Mouse (Mus musculus) left cerebral cortex, postnatal 4 days (tissue): ENCODE data around the gene Trim47. TPM values are rescaled to one million over a fixed set of nuclear protein-coding genes. Genes with fewer than 3 reads are reported as not detected.
"Not testable (repeated sequence)": the region's sequence is repeated elsewhere in the genome, so short reads cannot be mapped to it uniquely, and the experiment has no call there.

Experiments used
- DNase-seq: peaks from one replicate; pipeline ENCODE4 v3.0.0-alpha.2; 2022
- intact Hi-C: fragments of 180-260 bp; cut with DNase I; formaldehyde crosslinking; loops from one replicate; pipeline ENCODE4 v1.15.1; 2025
- total RNA-seq, 2 experiments: library from RNA; stranded (reverse); gene quantifications; 2 replicates each; pipeline ENCODE4 v1.2.3; 2021

Gene Trim47
- total RNA-seq, 2 experiments from 2014 or later = 9.2 to 9.3 TPM

- intact Hi-C loops = no loop called here
- peak; percentile 88 for DNase-seq
Measured at GRCm38 (mm10) chr11:116138468-116139138, 11.6 kb upstream of the Trim47 start, which contains the start of gene Mrpl38. Gene Mrpl38 (minus strand): TSS chr11:116138868.

- intact Hi-C loops = no loop called here
- DNase-seq = no peak
Measured at GRCm38 (mm10) chr11:116138096-116138467, 11.1 kb upstream of the Trim47 start.

GRCm38 (mm10) chr11:116134171-116134570 is 7.2 kb upstream of the Trim47 start:
- no peak for DNase-seq
- intact Hi-C loops = loop anchor here (5.0 kb wide), 1 partner anchor 47 kb away; the partner anchor contains the start of gene Wbp2

DNA sequence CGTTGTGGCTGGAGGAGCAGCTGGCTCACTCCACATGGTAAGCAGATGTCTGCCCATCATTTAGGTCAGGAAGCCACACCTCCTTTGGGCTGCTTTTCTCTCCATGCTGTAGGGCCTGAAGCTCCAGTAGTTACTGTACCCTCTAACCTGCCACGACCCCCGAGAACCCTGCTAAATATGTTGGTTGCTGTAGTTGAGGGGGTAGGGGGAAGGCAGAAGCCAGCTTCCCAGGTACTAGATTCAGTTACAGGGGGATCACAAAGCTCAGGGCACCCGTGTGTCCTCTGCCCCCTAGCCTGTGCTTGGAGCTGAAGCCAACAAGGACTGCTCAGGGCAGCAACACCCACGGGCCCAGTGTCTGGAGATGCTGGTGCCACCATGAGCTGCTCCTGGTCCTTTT is 6.5 kb upstream of the Trim47 start:
- DNase-seq = no peak
- intact Hi-C loops = loop anchor here (5.0 kb wide), 1 partner anchor 46 kb away; the partner anchor contains the start of gene Wbp2

DNA sequence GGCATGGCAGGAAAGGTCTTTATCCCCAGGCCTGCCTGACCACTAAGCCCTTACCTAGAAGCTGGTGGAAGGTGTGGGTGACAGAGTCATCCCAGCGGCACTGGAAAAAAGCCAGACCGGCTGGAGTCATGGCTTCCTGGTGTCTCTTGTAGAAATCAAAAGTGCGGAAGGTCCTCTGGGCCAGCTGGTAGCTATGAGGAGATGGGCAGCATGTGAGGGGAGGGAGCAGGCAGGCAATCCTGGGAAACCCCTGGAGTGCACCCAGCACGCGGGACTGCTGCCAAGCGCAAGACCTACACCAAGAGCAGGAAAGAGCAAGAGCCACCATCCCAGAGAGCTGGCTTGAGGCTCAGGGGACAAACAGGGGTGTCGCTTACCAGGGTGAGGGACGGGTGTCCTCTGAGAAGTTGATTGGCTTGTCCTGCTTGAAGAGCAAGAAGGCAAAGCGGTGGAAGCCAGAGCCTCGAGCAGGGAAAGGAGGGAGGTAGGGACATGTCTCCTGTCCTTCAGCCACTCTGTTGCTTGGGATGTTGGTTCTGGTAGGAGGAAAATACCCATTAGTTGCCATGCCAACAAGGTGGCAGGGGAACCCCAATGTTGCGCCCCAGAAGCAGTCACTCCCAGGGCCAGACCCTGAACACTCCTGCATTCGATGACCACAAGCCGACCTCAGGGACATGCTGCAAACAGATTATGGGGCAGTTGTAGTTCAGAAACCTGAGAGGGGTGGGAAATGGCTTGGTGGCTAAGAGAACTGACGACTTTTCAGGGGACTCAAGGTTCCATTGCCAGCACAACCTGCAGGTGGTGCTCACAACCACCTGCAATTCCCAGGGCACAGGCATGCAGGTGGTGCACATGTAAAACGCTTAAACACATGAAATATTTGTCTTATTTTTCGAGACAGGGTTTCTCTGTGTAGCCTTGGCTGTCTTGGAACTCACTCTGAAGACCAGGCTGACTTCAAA is 5.6 kb upstream of the Trim47 start:
- intact Hi-C loops = loop anchor here (5.0 kb wide), 1 partner anchor 45 kb away; the partner anchor contains the start of gene Wbp2
- DNase-seq = no peak

- intact Hi-C loops = loop anchor here (5.0 kb wide), 1 partner anchor 44 kb away; the partner anchor contains the start of gene Wbp2
Measured at GRCm38 (mm10) chr11:116131349-116132170, 4.5 kb upstream of the Trim47 start.

GRCm38 (mm10) chr11:116130488-116131205 is 3.6 kb upstream of the Trim47 start, which contains the start of gene Trim65:
Gene Trim65 (minus strand): TSS chr11:116131128.
- peak; percentile 90 for DNase-seq
- intact Hi-C loops = loop anchor here (5.0 kb wide), 1 partner anchor 43 kb away; the partner anchor contains the start of gene Wbp2

More at GRCm38 (mm10) chr11:116131349-116132170, 4.5 kb upstream of the Trim47 start:
- DNase-seq = no peak

DNA sequence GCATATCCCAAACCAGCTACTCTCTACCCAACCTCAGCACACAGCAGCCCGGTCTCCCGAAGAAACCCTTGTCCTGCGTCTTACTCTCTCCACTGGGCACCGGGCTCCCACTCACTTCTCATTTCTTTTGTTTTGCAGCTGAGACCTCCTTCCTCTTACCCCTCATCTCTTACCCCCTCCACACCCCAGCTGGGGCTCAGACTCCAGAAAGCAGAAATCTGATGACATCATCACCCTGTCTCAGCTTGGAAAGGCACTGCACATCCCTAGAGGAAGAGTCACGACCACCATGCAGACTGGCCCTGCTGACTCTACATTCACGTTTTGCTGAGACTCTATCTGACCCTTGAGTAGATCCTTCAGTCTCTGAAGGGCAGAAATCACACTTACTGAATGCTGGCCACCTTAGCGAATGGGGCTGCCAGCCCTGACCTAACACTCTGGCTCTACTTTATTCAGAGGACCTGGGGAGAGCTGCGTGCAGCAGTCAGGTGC is 3.0 kb upstream of the Trim47 start:
- DNase-seq = no peak
- intact Hi-C loops = loop anchor here (5.0 to 10.0 kb wide), 2 partner anchors 43 to 95 kb away; partner anchors contain the start of genes Unk and Wbp2

DNA sequence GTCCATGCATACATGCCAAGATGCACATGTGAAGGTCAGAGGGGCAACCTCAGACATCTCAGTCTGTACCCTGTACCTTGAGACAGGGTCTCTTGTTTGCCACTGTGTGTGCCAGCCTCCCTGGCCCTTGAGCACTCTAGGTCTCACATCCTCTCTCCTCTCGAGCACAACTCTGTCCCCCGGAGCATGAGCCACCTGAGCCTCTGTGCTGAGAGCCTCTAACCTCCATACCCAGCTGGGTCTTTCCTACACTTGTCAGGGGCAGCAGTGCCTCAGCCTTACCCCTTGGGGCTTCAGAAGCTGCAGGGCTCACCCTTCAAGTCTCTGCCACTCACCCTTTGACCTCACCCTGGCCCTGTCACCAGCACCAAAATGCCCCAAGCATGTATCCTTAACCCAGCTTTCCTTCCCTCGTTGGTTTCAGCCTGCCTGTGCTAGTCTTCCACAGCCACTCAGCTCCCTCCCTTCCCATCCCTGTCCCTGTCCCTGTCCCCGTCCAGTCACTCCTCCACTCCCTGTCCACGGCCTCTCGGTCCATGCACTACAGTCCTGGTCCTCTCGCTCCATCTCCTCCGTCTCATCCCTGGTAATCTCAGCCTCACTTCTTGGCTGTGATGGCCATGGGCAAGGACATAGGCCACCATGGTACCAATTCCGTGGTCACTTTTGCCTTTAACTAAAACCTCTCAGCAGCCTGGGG is 2.2 kb upstream of the Trim47 start:
- DNase-seq = no peak
- intact Hi-C loops = loop anchor here (10.0 kb wide), 1 partner anchor 94 kb away; the partner anchor contains the start of gene Unk

GRCm38 (mm10) chr11:116127986-116128385 is 976 bp upstream of the Trim47 start:
- intact Hi-C loops = loop anchor here (10.0 kb wide), 1 partner anchor 93 kb away; the partner anchor contains the start of gene Unk

GRCm38 (mm10) chr11:116126261-116126660 is 749 bp downstream of the Trim47 start:
- intact Hi-C loops = loop anchor here (10.0 kb wide), 1 partner anchor 91 kb away; the partner anchor contains the start of gene Unk
- DNase-seq = no peak

More at GRCm38 (mm10) chr11:116127986-116128385, 976 bp upstream of the Trim47 start:
- DNase-seq = peak; percentile 87

DNA sequence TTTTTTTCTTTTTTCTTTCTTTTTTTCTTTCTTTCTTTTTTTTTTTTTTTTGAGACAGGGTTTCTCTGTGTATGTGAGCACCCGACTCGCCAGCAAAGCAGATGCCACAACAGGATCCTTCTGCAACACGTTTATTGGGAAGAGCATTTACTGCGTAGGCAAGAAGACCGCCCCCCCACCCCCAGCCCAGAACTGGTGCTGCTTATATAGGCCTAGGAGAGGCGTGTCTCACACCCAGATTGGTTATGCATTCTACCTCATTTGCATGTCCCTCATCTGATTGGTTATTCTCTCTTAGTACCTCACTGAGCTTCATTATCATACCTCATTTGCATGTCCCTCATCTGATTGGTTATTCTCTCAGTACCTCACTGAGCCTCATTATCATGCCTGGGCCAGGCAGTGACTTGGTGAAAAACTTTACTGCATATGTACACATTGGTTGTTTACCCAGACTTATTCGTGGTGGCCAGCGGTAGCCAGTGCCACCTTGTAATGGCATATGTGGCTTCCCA is 5.2 kb downstream of the Trim47 start:
- intact Hi-C loops = loop anchor here (10.0 kb wide), 1 partner anchor 87 kb away; the partner anchor contains the start of gene Unk
- not testable (repeated sequence) for DNase-seq

DNA sequence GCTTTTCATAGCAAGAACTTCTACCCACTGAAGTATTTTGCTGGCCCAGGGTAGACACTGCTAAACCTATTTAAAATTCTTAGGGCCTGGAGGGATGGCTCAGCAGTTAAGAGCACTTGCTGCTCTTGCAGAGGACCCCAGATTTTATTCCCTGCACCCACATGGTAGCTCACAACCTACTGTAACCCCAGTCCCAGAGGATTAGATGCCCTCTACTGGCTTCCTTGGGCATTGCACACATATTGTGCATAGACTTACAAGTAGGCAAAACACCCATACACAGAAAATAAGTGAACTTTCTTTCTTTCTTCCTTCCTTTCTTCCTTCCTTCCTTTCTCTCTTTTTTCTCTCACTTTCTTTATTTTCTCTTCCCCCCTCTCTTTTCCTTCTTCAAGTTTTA is 9.2 kb downstream of the Trim47 start:
- DNase-seq = no peak
- intact Hi-C loops = no loop called here

DNA sequence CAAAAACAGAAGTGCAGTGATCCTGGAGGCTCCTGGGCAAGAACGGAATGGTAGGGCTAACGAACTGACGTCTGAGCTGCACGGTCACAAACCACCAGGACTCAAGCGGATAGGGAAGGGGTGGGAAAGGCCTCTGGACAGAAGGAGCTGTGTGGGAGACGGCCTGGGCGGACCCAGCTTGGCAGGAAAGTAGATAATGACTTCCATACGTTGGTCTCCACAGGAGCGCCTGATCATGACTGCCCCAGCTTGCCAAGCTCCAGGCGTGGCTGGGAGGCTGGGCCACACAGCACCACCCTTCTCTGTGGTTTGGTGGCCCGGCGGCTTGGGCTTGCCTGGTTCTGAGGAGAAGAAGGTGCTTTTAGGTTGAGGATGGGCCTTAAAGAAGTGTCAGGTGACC is 9.8 kb downstream of the Trim47 start:
- intact Hi-C loops = no loop called here
- no peak for DNase-seq

- intact Hi-C loops = no loop called here
Measured at GRCm38 (mm10) chr11:116111611-116112203, 15.3 kb downstream of the Trim47 start.

GRCm38 (mm10) chr11:116111067-116111466 is 15.9 kb downstream of the Trim47 start:
- no peak for DNase-seq
- intact Hi-C loops = no loop called here

More at GRCm38 (mm10) chr11:116111611-116112203, 15.3 kb downstream of the Trim47 start:
- no peak for DNase-seq

GRCm38 (mm10) chr11:116110540-116110939 is 16.5 kb downstream of the Trim47 start:
- DNase-seq = no peak
- intact Hi-C loops = no loop called here

- DNase-seq = peak; percentile 39
- intact Hi-C loops = no loop called here
Measured at GRCm38 (mm10) chr11:116110131-116110530, 16.9 kb downstream of the Trim47 start.
